Mouse (Mus musculus) kidney, adult 10 weeks (tissue): ENCODE data around the gene Bpifc. TPM values are rescaled to one million over a fixed set of nuclear protein-coding genes. Genes with fewer than 3 reads are reported as not detected.

Experiments used
- polyA plus RNA-seq: library from polyadenylated mRNA; stranded (reverse); fragments of 350-450 nt; fragmentation: Illumina TruSeq; extraction: RNeasy Lipid Tissue Mini Kit (QIAGEN cat#74804); gene quantifications from one replicate; pipeline ENCODE4 v1.2.3, GENCODE M21; 2014; ENCODE audit warnings: low read depth, low replicate concordance

Bpifc gene
- not detected for polyA plus RNA-seq

DNA sequence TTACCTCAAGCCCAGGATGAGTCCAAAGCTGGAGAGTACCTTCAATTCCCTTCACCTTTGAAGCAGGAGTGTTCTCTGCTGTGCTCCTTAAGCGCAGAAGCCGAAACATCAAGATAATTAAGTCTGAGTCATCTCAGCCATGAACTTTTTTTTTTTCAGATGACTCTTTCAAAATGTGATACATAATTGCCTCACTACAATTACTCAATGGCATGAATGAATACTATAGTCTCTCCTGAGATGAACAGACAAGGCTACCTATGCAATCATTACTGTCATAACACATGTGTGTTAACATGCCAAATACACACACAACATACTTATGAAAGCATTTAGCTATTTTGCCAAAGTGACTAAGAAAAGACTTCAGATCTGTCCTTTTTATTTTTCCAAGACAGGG, at the start of gene Bpifc:
Gene Bpifc (minus strand): TSS at position 115 of the 400 bp plus-strand sequence.

DNA sequence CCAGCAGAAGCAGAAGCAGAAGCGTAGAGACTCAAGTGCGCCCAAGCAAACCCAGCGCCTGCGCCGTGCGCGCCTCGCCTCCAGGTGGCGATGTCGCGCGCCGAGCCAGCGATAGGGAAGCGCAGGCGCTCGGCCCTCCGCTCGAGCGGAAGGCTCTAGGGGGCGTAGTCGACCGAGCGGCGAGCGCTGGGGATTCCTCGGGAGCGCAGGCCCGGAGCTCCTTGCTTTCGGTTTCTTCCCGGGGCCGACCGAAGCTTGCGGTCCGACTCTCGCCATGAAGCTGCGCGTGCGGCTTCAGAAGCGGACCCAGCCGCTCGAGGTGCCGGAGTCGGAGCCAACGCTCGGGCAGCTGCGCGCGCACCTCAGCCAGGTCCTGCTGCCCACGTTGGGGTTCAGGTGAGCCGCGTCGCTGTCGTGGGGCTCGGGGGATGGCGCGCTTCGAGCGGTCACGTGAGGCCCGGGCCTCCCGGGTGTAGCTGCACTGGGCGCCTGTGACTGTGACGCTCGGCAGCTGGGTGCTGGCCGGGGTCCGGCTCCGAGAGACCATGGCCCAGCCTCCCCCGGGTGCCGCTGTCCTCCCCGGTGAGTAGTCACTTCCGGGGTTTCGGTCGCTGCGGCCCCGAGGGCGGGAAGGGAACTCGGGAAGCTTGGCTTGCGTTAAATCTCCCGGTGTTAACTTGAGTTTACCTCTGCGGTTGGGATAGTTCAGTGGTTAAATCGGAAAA, 10.2 kb upstream of the Bpifc start, which contains the start of gene Fbxo7:
Gene Fbxo7 (plus strand): TSS at position 224 of the 725 bp plus-strand sequence.

DNA sequence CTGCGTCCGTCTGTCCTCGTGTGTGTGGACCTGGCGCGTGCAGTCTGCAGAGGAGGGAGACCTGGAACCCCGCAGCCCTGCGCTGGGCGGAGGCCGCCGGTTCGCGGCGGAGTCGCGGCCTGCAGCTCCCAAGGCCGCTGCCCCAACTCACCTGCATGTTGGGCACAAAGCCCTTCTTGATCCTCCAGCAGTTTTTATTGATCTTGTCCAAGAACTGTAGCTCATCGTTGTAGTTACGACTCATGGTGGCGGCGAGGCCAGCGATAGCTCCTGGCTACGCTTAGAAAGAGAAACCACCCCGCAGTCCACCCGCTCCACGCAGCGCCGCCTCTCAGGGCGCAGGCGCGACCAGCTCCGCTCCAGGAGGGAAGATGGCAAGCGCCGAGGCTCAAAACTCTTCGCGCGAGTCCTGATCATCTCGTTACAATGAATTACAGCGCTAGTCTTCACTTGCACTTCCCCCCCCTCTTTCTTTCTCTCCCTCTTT, 54.2 kb downstream of the Bpifc start, which contains the start of gene Rtcb:
Gene Rtcb (minus strand): TSS at position 360 of the 487 bp plus-strand sequence.

DNA sequence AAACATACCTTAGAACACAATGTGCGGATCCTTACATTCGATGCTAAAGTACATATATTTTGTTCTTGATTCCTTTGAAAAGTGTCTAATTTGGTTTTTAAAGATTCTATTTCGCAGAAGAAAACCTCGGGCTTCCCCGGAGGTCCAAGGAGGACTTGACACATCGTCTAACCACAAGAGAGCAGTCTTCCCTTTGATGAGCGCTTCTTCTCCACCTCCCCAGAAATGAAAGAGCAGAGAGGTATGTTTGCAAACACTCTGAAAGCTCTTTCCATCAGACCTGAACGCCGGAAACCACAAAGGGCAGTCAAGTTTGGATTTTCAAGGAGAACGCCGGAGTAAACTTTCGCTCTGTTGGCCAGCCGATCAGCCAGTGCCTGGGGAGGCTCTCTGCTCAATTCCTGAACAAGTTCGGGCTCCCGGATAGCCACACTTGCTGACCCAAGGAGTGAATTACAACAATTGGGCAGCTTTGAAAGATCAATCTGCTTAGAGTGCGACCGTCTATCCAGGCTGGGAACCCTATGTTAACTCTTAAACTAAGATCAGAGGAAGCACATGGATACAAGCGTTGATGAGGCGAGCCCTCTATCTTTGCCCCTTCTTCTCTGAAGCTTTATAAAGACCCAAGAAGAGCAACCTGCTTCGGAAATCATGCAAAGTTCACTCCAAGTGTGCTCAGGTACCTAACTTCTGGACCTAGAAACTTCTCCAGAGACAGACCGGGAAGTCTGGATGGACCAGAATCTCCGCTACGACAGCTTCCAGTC, 83.8 kb downstream of the Bpifc start, which contains the start of gene Ascl4:
Gene Ascl4 (plus strand): TSS at position 6 of the 770 bp plus-strand sequence.

DNA sequence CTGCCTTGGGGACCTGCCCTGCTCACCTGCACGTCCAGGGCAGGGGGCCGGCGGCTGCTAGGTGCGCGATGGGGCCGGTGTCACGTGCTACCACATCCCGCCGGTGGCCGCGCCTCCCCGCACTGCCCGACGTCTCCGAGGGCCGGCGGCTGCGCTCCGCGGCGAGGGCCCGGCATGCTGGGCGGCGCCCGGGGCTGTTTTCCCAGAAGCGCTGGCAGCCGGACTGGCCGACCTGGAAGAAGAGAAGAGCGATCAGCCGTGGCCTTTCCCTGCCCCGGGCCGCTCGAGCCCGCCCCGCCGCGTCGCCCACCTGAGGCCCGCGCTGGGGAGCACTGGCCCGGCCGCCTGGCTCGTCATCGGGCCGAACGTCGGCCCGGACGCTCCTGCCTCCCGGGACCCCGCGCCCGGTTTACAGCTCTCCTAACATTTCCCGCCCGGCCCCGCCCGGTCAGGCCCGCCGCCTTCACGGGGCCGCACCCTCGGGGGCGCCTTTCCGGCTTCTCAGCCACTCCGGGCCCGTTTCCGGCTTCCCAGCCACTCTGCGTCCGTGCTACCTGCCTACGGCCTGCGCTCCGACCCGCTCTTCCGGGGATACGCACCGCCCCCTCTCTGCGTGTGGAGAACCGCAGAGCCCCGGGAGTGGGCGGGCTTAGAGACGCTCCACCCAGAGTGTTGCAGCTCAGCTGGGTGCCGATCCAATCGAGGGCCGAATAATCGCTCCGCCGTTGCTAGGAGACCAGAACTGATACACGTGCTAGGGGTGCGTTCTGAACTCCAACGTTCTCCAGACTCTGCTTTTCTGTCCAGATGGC, 95.0 kb downstream of the Bpifc start, which contains the start of gene Prdm4:
Gene Prdm4 (minus strand): TSS at position 645 of the 812 bp plus-strand sequence.

Other genes with a start within 250 kb of the Bpifc start
- gene Pwp1, start 182.4 kb downstream of the Bpifc start, polyA plus RNA-seq, result 29.6 TPM
- gene Prdm4, start 94.8 kb downstream of the Bpifc start, polyA plus RNA-seq, result 14.4 TPM
- 0.77 TPM for gene Ascl4, start 84.2 kb downstream of the Bpifc start, polyA plus RNA-seq
- 33.4 TPM for gene Rtcb, start 54.1 kb downstream of the Bpifc start, polyA plus RNA-seq
- gene Fbxo7, start 10.1 kb upstream of the Bpifc start, polyA plus RNA-seq, result 39.1 TPM